Comparison of ENCODE assay signal across 8 mouse cellular contexts in the genomic region with DNA sequence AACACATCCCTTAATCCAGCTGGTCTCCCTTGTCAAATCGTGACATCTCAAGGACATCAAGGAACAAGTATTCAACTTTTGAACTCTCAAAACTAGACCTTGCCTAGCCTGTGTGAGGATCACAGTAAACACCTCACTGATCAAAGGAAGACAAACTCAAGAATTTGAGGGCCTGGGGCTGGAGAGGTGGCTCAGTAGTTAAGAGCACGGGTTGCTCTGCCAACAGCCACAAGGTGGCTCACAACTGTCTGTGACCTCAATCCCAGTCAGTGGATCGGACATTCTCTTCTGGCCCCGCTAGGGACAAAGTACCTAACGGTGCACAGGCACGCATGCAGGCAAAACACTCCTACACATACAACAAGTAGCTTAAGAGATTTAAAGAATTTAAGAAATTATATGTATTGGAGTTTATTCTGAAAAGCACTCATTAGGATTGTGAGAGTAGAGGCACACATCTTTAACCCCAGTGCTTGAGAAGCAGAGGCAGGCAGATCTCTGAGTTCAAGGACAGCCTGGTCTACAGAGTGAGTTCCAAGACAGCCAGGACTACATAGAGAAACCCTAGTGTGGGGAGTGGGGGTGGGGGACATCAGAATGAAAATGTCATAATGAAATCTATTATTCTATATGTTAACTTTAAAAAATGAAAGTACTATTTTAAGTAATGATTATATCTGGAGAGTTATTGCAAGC. TPM values are rescaled to one million over a fixed set of nuclear protein-coding genes. Genes with fewer than 3 reads are reported as not detected.
DNase-seq lines count a peak whose midpoint lies in the region; ATAC-seq and TF ChIP-seq lines count a peak whose summit lies in the region.

No protein-coding gene starts in this region.

- no peak for DNase-seq in heart, adult 2 months
- no peak for DNase-seq in heart, postnatal 36 days
- peak; percentile 13 to 30 for DNase-seq in kidney, postnatal 36 days
- no peak for DNase-seq in layer of hippocampus, postnatal 25 days (ENCODE audit: extremely low spot score in 1 of 2, low spot score in 1 of 2)
- no peak for DNase-seq in frontal cortex, adult 2 months (ENCODE audit: extremely low spot score in 1 of 2, low spot score in 1 of 2)

- no peak overlapping the region for H3K27ac ChIP-seq in heart, adult 2 months
- H3K27ac ChIP-seq in ES-Bruce4 (ENCODE audit: insufficient read depth, low read length), result no peak overlapping the region
- no peak overlapping the region for H3K27ac ChIP-seq in forebrain, embryonic 12.5 days

- peak; percentile 58 for TF ChIP-seq CTCF in heart, adult 2 months (IDR thresholded peaks at IDR 0.05)
- peak; percentile 43 for TF ChIP-seq CTCF in ES-Bruce4 (IDR thresholded peaks at IDR 0.05; ENCODE audit: low read depth, low read length)

- H3K4me3 ChIP-seq in heart, adult 2 months, result no peak overlapping the region
- no peak overlapping the region for H3K4me3 ChIP-seq in ES-Bruce4 (ENCODE audit: low read depth, low read length)
- H3K4me3 ChIP-seq in forebrain, embryonic 12.5 days (replicated peaks), result no peak overlapping the region

- no peak overlapping the region for H3K9ac ChIP-seq in heart, adult 2 months (ENCODE audit: low read depth, low read length)
- H3K9ac ChIP-seq in ES-Bruce4 (ENCODE audit: low read depth, poor library complexity, severe bottlenecking), result no peak overlapping the region
- H3K9ac ChIP-seq in forebrain, embryonic 12.5 days, result no peak overlapping the region

- H3K4me2 ChIP-seq in forebrain, embryonic 12.5 days, result no peak overlapping the region

- no peaks in the 10 kb centered on the region; the same call in 1 of the 2 replicates for H3K9me3 ChIP-seq in ES-Bruce4 (replicated peaks; ENCODE audit: control insufficient read depth, insufficient read depth, low read length, poor library complexity, severe bottlenecking)
- peaks cover 11% of the 10 kb centered on the region for H3K9me3 ChIP-seq in forebrain, embryonic 12.5 days

- intact Hi-C loops in heart, adult 2 months (cut with DNase I), result loop anchor here (1.0 to 10.0 kb wide), 4 partner anchors 164 to 949 kb away; no protein-coding TSS in a partner anchor
- intact Hi-C loops in heart, postnatal 36 days (cut with DNase I), result loop anchor here (1.0 to 5.0 kb wide), 4 partner anchors 164 to 949 kb away; no protein-coding TSS in a partner anchor

- H3K36me3 ChIP-seq in heart, adult 2 months (ENCODE audit: control insufficient read depth, insufficient read depth, low read length), result no peaks in the 10 kb centered on the region
- H3K36me3 ChIP-seq in ES-Bruce4 (ENCODE audit: control insufficient read depth, insufficient read depth, low read length, poor library complexity, severe bottlenecking), result no peaks in the 10 kb centered on the region
- no peaks in the 10 kb centered on the region for H3K36me3 ChIP-seq in forebrain, embryonic 12.5 days (replicated peaks)

- H3K4me1 ChIP-seq in heart, adult 2 months (ENCODE audit: control insufficient read depth, insufficient read depth, low read length), result no peaks in the 10 kb centered on the region
- peaks cover 1% of the 10 kb centered on the region for H3K4me1 ChIP-seq in ES-Bruce4 (ENCODE audit: control insufficient read depth, insufficient read depth, low read length)
- no peaks in the 10 kb centered on the region for H3K4me1 ChIP-seq in forebrain, embryonic 12.5 days

- ATAC-seq in forebrain, embryonic 12.5 days (ENCODE audit: low FRiP score), result 0 out of 2 replicates have a peak, but pooled peaks have one; percentile 36
- ATAC-seq in frontal cortex, adult (ENCODE audit: low TSS enrichment), result no peak

- no peak for TF ChIP-seq POLR2A in heart, adult 2 months (IDR thresholded peaks at IDR 0.05; ENCODE audit: insufficient read depth, low read depth, low read length)
- no peak for TF ChIP-seq POLR2A in ES-Bruce4 (IDR thresholded peaks at IDR 0.05; ENCODE audit: insufficient read depth, low read length)

- TF ChIP-seq EP300 in heart, adult 2 months (IDR thresholded peaks at IDR 0.05; ENCODE audit: insufficient read depth, low read depth, low read length), result no peak
- TF ChIP-seq EP300 in ES-Bruce4 (IDR thresholded peaks at IDR 0.05; ENCODE audit: insufficient read depth, low read depth, low read length), result no peak

- WGBS in heart, adult 2 months, result 52% methylated on average over 6 of the region's 6 CpGs
- 63% methylated on average over 6 of the region's 6 CpGs for WGBS in forebrain, embryonic 12.5 days

- H3K79me2 ChIP-seq in heart, adult 2 months (replicated peaks; ENCODE audit: control insufficient read depth, insufficient read depth, low read length), result no peaks in the 10 kb centered on the region

- no peaks in the 10 kb centered on the region for H3K27me3 ChIP-seq in heart, adult 2 months (ENCODE audit: control insufficient read depth, insufficient read depth, low read length)
- H3K27me3 ChIP-seq in ES-Bruce4 (ENCODE audit: control insufficient read depth, insufficient read depth, low read length, poor library complexity, severe bottlenecking), result no peaks in the 10 kb centered on the region
- 0 out of 2 replicates have a peak, but pooled peaks cover 8% of the 10 kb centered on the region for H3K27me3 ChIP-seq in forebrain, embryonic 12.5 days

RNA-seq across cellular contexts. Expression of a gene that starts 41.2 kb away (rescaled TPM):
- 1 to 10 TPM; 7.6 to 8.1 TPM for total RNA-seq in heart, adult 2 months (2021)
- polyA plus RNA-seq in heart, adult 2 months (2012; rRNA removed), result 2.7 and 4.2 TPM in 2 replicates
- 1 to 10 TPM; 6.9 to 7.2 TPM for total RNA-seq in heart, postnatal 36 days (2021)
- 40.2 and 44.0 TPM in 2 replicates for polyA plus RNA-seq in ES-Bruce4 (2011; ENCODE audit: insufficient read depth, insufficient read length, low read depth, missing spikeins)
- polyA plus RNA-seq in forebrain, embryonic 12.5 days (2016; fragmentation: Nextera tagmentation; extraction: Ambion mirVana), result 13.5 and 15.8 TPM in 2 replicates
- total RNA-seq in layer of hippocampus, postnatal 25 days (2021), result 10 to 100 TPM; 19.7 to 20.4 TPM
- 14.9 and 16.8 TPM in 2 replicates for polyA plus RNA-seq in frontal cortex, adult 2 months (2012; rRNA removed)

Comparison
In these comparisons a context has a peak if more than half of its experiments do, and no peak if none do; other contexts are left out.
1. DNase-seq: peak in kidney, postnatal 36 days (2 of 2); none in heart, adult 2 months (0 of 2), heart, postnatal 36 days (0 of 2), layer of hippocampus, postnatal 25 days (0 of 2) and frontal cortex, adult 2 months (0 of 2).